Mouse (Mus musculus) activated CD4-positive, CD25-positive, alpha-beta regulatory T cell, adult 4 months (primary cell): Measurements from ENCODE around the gene Lzts3. TPM values are rescaled to one million over a fixed set of nuclear protein-coding genes. Genes with fewer than 3 reads are reported as not detected.
"Not testable (repeated sequence)": the region's sequence is repeated elsewhere in the genome, so short reads cannot be mapped to it uniquely, and the experiment has no call there.

Source experiments
- ATAC-seq: one replicate; pipeline ENCODE4 v1.8.0; 2017
- polyA plus RNA-seq, 2 experiments: library from polyadenylated mRNA; unstranded; fragments of 100-300 nt; shearing (Covaris generic); gene quantifications; one replicate each; pipeline ENCODE4 v1.2.1; 2017

Gene Lzts3
- under 1 TPM in 1 of 2 experiments, not detected in 1; 0.15 TPM for polyA plus RNA-seq

DNA sequence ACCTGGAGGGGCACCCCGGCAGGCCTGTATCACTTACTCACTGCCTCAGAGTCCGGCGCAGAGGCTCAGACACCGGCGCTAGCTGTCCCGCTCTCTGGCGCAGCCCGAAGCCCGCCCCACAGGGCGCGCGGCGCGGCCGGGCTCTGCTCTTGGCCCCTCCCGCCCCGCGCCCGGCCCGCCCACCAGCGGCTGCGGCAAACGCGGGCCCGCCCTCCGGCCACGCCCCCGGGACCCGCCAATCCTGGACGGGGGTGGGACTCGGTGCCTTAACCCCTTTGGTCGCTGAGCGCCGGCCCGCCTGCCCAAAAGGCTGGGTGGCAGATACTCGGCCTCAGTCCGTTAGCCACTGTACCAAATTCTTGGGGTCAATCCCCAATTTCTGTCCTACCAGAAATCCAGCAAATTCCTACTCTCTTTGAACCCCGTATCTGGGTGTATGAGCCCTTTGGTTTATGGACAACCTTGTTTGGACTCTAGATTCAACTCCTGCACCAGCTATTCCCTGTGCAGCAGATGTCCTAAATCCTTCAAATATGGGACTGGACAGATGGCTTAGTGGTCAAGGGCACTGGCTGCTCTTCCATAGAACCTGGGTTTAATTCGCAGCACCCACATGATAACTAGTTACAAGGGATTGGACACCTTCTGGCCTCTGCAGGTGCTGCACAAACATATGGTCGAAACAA, at the start of gene Lzts3:
Gene Lzts3 (minus strand): TSS at position 120 of the 686 bp plus-strand sequence.
- peak; percentile 88 for ATAC-seq

DNA sequence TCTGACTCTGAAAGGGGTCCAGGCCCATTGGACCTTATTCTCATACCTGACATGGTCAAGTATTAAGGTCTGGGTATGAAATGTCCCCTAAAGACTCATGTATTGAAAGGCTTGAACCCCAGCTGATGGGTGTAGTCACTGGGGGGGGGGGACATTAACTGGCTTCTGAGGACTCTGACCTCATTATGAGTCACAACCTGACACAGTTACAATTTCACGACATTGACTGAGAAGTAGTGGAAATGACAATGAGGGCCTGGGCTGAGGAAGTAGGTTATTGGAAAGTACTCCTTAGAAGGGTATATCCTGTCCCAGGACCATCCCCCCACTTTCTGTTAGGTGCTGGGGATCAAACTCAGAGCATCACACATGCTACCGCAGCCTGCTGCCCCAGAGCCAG, 46.4 kb upstream of the Lzts3 start:
- no peak for ATAC-seq

DNA sequence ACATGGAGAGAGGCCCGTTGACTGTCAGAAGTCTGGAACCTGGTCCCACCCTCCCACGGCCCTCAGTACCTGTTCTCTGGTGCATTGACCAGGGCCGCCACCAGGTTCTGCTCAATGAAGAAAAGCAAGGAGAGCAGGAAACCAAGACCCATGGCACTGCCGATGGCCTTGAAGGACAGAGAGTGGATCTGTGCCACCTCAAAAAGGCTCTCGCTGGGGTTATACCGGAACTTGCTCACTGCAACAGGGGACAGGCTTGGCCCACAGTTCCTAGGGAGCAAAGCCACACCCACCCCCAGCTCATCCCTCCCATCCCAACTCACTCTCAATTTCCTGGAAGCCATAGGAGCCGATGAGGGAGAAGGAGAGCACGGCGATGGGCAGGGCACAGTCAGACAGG, 42.8 kb upstream of the Lzts3 start:
- ATAC-seq: no peak

DNA sequence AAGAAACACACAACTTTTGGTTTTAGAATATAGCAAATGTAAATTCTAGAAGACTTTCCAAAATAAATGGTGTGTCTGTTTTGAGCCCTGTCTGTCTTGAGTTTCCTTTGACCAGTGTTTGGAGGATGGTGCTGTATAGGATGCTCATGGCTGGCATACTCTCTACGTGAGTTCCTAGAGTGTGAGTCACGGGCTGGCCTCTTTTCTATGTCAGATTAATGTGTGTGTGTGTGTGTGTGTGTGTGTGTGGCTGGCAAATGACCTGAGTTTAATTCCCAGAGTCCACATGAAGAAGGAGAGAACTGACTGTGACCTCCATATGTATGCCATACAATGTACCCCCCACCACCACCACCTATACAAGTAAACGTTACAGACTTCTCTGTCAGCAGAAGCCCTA, 38.9 kb upstream of the Lzts3 start:
- no peak for ATAC-seq

DNA sequence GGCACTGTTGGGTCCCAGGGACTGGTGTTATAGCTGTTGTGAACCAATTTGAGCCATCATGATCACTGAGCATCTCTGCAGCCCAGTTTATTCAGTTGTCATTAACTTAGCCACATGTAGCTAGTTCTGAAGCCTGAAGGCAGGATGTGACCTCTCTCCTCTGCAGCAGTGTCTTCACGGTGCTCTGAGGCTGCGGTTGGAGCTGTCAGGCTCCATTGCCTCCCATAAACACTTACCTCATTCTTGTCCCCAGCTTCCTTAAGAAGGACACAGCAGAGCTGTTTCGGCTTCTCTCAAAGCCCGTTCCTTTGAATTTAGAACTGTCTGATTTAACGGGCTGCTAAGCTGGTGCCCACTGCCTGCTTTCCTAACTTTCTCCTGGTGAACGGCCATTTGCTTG, 37.3 kb upstream of the Lzts3 start:
- ATAC-seq: no peak

DNA sequence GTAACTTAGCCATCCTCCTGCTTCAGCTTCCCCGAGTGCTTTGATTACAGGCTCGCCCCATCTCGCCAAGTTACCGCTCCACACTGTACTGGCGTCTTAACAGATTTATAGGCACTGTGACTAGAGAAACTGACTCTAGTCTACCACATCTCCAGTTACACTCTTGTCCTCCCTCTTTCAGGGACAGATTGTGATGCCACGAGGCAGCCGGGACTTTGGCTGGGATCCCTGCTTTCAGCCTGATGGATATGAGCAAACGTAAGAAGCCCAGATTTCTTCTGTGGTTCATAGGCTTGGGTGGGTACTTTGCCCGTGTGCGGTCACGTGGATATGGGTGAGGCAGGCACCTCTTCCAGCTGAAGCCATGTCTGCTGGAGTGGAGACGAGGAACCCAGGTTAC, 36.6 kb upstream of the Lzts3 start:
- no peak for ATAC-seq

DNA sequence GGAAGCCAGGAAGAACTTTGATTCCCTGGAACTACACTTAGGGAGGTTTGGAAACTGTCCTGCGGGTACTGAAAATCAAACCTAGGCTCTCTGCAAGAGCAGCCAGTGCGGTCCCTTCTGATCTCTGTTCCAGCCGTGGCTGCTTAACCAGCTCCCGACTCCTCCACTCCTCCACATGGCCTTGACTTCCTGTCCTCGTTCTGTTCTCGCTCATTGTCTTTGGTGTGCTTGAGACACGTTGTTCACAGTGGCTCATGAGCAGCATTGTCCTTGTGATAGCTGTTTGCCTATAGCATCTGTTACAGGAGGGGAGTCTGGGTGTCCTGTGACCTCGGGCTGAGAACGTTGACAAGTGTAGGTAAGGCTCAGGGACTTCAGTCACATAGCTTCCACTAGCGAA, 34.6 kb upstream of the Lzts3 start:
- no peak for ATAC-seq

DNA sequence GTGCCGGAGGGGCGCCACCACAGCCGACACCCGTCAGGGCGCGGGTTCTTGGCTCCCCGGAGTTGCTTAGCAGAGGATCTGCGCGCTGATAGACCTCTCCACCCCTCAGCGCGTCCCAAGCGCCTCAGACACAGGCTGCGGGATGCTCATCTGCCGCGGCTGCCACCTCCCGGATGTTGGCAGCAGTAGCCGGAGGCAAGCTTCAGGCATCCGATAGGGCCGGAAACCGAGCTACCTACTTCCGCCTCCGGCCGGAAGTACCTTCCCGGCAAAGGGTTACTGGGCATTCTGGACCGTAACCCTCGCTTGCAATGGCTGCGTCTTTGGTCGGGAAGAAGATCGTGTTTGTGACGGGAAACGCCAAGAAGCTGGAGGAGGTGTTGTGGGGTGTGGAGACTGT, 25.0 kb upstream of the Lzts3 start, which contains the start of gene Itpa:
Gene Itpa (plus strand): TSS at position 52 of the 400 bp plus-strand sequence.
- ATAC-seq: peak; percentile 78

DNA sequence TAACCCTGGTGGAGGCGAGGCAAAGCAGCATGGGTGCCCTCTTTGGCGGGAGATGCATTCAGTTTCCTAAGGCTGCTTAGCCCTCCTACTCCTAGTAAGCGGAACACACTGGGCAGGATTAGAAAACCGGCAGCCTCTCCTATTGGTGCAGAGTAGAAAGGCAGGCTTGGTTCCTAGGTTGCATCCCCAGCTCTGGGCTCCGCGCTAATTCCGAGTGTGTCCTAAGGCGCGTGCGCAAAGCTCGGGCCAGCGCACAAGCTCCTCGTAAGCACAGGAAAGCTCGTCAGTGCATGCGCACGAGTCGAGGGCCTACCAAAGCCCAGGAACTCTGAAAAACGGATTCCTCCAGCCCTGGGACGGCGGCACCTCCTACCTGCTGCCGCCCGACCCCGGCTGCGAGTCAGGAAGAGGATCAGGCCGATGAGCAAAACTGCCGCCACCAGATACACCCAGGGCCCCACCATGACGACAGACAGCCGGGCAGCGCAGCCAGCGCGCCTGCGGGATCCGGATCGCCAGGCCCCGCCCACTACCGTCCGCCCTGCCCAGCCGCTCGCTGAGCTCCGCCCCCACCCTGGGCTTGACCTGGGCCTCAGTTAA, 21.6 kb upstream of the Lzts3 start, which contains the start of gene Ddrgk1:
Gene Ddrgk1 (minus strand): TSS at position 558 of the 600 bp plus-strand sequence.
- ATAC-seq: peak; percentile 81

DNA sequence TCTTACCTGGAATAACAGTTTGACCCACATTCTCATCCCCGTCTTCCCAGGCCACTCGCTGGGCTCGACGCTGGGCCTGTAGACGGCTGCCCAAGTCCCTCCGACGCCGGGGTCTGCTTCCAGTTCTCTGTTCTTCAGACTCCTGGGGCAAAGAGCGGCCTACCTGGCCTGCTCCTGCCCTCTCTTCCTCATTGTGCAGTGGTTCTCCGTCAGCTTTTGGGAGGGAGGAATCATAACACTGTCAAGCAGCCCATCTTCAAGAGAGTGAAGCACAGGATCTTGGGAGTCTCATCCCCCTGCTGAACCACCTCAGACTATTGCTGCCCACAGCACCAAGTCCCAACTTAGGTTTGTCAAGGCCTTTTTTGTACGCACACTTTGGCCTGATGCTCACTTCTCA, 20.7 kb upstream of the Lzts3 start:
- ATAC-seq: no peak

DNA sequence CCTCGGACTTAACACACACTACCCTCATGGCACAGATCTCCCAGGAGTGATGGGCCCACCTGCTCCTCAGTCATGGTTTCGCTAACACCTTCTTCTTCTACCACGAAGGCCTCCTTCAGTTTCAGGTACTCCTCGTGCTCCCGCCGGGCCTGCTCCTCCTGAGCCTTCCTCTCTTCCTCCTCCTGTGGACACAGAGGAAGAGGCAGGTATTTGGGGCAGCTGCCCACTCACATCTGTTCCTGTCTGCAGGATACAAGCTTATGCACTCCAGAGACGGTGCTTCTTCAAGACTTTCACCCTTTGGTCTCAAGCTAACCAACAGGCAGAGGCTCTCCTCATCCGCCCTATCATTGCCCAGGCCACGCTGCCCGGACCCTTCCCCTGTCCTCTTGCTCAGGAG, 15.9 kb upstream of the Lzts3 start:
- no peak for ATAC-seq

DNA sequence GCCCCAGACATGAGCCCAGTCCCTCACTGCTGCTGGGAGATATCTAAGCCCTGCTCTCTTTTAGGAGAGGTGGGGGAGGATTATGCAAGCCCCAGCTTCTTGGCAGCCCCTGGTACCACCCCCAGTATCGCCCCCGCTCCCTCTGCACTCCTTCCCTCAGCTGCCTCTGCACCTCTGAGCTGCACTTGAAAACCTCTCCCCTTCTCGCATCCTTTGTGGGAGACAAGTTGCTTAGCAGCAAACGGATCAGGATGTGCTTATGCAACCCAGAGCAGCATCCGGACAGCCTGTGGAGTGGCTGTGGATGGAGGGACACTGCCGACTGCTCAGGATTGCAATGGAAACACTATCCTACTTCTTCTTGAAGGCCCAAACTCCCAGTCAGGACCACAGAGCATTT, 14.9 kb upstream of the Lzts3 start:
- no peak for ATAC-seq

DNA sequence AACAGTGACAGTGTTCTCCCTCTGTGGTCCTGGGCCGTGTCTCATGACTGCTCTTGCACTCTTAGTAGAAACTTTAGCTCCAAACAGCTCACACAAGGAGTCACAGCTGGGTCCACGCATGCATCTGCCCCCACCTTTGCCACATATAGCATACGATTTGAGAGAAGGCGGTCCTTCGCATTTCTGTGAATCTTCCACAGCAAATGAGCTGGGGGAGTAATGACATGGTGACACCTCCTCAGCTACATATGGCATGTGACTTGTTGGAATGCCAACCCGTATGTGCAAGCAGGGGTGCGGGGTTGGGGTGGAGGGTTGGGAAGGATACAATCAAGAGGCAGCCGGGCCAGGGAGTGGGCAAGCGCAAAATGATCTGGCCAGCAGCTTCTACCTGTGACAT, 13.9 kb upstream of the Lzts3 start:
- no peak for ATAC-seq

DNA sequence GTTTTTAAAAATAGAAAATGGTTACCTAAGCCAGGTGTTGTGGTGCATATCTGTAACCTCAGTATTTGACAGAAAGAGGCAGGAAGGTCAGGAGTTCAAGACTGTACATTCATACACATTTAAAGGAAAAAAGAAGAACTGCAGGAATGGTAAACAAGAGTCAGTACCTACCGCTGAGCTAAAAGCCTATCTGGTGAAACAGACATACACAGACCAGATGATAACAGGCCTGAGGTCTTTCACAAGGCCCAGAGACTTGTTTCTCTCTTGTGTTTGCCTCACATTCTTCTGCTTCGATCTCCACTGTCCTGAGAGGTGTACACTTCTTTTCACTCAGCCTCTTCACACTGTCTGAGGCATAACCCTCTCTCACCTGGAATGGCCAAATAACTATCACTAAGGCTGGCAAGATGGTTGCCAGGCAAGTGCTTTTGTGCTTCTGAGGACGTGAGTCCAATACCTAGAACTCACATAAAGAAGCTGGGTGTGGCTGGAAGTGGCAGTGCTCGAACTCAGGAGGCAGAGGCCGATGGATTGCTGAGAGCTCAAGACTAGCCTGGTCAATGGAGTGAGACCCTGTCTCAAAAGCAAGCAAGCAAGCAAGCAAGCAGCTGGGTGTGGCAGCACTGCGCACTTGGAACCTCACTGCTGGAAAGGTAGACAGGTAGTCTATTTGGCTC, 13.2 kb upstream of the Lzts3 start:
- ATAC-seq: no peak

DNA sequence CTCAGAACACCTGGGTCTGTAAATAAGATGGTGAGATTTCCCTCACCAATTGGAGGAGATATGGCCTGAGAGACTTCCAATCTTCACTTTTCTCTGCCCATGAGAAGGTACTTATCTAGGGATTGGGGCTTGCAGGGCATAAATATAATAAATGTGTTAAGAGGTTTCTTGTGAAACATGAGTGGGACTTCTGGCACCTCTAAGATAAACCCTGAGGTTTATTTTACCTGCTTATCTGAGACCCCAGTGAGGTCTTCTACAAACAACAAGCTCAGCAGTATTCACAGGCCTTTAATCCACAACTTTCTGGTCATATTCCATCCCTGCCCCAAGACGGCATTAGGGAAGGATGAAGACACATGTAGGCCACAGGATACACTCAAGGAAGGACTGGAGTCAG, 11.2 kb upstream of the Lzts3 start:
- no peak for ATAC-seq

DNA sequence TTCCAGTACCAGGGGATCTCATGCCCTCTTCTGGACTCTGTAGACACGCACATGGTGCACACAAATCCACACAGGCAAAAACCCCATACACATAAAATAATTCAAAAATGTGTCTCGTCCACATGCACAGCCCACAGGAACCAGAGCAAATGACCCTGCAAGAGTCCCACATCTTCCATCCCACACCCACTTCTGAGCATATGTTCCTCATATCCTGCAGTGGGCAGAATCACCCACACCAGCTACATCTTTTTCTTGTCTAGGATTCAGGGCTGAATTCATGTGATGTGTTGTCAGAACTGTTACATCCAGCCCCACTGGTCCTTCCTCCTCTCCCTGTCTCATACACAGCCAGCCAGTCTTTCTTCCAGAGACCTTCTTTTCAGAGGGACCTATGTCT, 10.7 kb upstream of the Lzts3 start:
- no peak for ATAC-seq

DNA sequence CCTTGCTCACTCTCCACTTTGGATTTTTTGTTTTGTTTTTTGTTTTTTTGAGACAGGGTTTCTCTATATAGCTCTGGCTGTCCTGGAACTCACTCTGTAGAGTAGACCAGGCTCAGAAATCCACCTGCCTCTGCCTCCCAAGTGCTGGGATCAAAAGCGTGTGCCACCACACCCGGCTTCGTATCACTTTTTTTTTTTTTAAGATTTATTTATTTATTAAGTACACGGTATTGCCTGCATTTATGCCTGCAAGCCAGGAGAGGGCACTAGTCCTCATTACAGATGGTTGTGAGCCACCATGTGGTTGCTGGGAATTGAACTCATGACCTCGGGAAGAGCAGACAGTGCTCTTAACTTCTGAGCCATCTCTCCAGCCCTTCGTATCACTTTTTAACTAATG, 6.4 kb upstream of the Lzts3 start:
- not testable (repeated sequence) for ATAC-seq

DNA sequence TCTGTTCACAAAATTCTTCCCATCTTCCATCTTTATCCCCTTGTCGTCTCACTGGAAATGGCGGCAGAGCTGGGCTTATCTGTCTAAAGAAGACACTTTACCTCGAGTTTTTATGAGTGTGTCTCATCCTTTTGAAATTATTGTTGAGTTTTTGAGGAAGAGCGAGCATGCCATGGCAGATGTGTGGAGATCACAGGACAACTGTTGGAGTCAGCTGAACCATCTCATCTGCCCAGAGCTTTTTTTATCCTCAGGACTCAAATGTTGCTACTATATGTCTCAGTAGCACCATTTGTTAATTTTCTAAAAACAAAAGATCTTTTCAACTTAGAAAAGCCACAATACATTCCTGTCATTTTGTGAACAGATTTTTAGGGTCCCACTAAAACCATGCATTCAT, 2.6 kb upstream of the Lzts3 start:
- no peak for ATAC-seq

DNA sequence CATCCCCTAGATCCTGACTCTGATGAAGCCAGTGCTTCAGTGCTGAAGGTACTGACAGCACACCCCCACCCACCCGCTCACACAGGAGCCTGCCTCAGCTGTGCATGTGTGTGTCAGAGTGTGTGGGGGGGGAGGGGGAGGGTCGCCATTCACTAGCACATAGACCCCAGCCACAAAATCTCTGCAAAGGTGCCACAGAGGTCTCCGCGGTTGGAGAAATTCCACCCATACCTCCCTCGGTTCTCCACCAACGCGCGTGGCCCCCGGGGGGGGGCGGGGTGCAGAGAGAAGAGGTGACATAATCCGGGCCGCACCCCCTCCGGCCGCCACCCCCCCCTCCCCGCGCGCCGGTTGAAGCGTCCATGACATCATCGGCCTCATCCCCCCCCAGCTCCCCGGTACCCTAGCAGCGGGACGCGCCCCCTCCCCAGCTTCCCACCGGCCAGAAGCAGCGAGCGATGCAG, 374 bp downstream of the Lzts3 start:
- peak; percentile 26 for ATAC-seq

DNA sequence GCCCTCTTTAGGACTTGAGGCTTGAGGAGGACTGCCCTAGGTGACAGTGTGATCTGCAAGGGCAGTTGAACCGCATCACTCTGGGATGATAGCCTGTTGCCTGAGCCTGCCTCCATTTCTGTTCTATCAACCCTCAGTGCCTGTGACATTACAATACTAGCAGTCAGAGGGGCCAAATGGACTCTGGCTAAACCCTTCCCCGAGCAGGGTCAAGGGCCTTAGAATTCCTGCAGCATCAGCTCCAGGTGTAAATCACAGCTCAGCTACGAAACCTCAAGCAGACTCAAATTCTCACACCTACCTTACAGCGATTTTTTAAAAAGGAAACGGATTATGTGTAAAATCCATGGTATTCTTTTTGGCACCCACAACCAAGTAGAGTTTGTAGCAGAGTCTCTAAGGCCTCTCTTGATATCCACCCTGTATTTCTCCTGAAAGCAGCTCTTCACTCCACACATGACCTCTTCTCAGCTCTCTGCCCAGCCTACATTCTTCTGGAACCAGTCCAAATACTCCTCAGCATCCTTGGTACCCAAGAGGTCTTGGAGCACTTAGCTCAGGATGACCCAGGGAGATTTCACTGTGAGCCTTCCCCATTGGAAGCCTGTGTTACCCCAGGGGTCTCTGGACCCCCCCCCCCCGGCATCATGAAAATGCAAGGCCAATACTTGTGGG, 1.1 kb downstream of the Lzts3 start:
- no peak for ATAC-seq

DNA sequence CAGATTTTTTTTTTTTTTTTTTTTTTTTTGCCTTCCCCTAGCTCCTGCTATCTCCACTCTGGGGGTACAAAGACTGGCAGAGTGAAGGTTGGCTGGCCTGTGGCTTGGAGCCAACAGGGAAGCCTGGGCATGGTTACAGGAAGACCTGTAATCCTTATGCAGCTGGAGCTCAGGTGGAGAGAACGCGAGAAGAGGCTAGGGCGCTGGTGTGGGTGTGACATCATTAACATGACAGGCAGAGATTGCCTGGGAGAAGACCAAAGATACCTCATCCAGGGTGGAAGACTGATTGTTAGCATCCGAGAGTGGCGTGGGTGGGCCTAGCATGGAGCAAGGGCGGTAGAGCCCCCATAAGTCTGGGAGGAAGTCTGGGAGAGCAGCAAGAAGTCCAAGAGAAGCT, 3.3 kb downstream of the Lzts3 start:
- no peak for ATAC-seq

DNA sequence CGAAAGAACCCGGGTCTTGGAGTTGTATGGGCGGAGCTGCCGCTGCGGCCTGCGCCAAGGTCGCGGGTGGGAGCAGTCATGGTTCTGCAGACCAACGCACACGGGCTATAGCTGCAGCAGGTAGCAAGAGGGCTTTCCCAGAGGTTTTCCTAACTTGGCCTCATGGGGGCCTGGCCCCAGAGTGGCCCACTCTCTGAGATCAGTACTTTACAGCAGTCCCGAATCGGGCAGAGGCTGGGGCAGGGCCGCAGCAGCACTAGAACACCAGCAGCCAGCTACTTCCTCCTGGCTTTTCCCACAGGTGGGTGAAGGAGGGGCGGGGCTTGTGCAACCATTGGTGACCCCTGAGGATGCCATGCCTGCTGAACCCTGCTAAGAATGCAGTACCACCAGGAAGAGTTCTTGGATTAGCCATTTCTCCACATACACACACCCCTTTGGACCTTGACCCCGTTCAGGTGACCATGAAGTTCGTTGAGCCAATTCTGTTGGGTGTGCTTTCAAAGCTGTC, 4.4 kb downstream of the Lzts3 start:
- no peak for ATAC-seq

DNA sequence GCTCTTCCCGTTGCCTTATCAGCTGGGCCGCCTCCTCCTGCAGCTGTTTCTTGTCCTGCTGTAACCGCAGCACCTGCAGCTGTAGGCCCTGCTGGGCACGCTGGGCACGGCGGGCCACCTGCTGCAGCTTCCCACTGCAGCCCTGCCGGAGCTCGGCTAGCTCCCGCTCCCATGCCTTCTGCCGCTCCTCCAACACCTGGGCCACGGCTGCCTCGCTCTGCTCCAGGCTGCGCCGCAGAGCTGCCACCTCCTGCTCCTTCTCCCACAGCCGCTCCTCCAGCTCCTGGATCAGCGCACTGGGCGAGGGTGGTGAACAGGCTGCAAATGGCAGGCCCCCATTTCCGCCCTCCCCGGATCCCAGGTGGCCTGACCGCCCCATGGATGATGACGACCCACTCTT, 6.8 kb downstream of the Lzts3 start:
- ATAC-seq: peak; percentile 12
